Mouse (Mus musculus) heart, postnatal 14 days (tissue): ENCODE data around the gene Rab3gap1. TPM values are rescaled to one million over a fixed set of nuclear protein-coding genes. Genes with fewer than 3 reads are reported as not detected.

Experiments
- DNase-seq, 2 experiments: peaks; one replicate each; pipeline ENCODE4 v3.0.0; 2021 to 2022
- intact Hi-C: fragments of 180-260 bp; cut with DNase I; formaldehyde crosslinking; loops from one replicate; pipeline ENCODE4 v1.15.1; 2025
- long read RNA-seq, 2 experiments: library from polyadenylated mRNA; stranded (forward); transcript quantifications; one replicate each; pipeline ENCODE4 v2.0.0; 2021
- total RNA-seq, 2 experiments: library from RNA; stranded (reverse); gene quantifications; 2 replicates each; pipeline ENCODE4 v1.2.3; 2021

The Rab3gap1 gene
- 10 to 100 TPM; 37.6 to 39.3 TPM for total RNA-seq
- long read RNA-seq, experiment 1, full-length matches to known transcripts, result 29 of 35 reads
- long read RNA-seq, experiment 1, partial matches to known transcripts, result 4 of 35 reads
- long read RNA-seq, experiment 1, other reads (novel, unspliced or antisense), result 2 of 35 reads
- long read RNA-seq, experiment 2, full-length matches to known transcripts, result 33 of 39 reads
- long read RNA-seq, experiment 2, partial matches to known transcripts, result 4 of 39 reads
- long read RNA-seq, experiment 2, other reads (novel, unspliced or antisense), result 2 of 39 reads

DNA sequence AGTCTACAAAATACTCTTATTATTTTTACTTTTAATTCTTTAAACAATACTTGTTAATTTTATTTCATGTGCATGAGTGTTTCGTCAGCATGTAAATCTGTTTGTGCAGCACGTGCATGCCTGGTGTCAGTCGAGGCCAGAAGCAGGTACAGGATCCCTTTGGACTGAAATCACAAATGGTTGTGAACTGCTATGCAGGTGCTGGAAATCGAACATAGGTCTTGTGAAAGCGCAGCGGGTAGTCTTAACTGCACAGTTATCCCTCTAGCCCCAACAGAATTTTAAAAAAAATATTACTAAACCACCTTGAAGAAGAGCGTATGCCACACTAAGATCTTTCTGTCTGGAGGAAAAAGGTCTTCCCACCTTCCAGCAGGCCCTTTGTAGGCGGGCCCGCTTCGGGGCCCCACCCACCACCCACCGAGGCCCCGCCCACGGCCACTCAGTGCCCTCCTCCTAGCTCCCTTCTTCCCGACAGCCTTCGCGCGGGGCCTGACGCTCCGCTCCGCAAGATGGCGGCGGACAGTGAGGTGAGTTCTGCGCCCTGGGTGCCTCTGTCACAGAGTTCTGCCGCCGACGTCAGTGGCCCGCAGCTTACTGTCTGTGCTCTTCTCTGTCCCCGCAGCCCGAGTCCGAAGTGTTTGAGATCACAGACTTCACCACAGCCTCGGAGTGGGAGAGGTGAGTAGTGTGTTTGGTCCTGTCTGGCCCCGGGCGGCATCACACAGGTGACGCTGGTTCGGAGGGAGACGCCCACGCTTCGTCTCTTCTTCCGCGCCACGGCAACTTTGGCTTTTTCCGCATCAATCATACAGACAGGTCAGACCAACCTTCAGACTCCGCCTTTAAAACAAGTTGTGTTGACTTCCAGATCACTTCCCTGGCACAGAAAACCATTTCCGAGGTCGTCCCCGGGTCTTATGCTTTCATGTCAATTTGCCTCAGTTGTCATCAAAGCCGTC, at the start of gene Rab3gap1:
Gene Rab3gap1 (plus strand): TSS at position 474 of the 962 bp plus-strand sequence.
- intact Hi-C loops, result no loop called here
- peak; percentile 89 to 95 for DNase-seq

GRCm38 (mm10) chr1:127827325-127827724, 41.2 kb upstream of the Rab3gap1 start:
- DNase-seq, result peak in 1 of 2 experiments; percentile 49
- intact Hi-C loops, result loop anchor here (5.0 kb wide), 2 partner anchors 315 to 395 kb away; no protein-coding TSS in a partner anchor

- DNase-seq, result no peak
- intact Hi-C loops, result no loop called here
These were observed 38.2 kb upstream of the Rab3gap1 start for GRCm38 (mm10) chr1:127830215-127830921.

GRCm38 (mm10) chr1:127833714-127834113, 34.9 kb upstream of the Rab3gap1 start:
- intact Hi-C loops, result no loop called here
- DNase-seq, result no peak

- no peak for DNase-seq
- intact Hi-C loops, result no loop called here
These were observed 34.4 kb upstream of the Rab3gap1 start for GRCm38 (mm10) chr1:127834202-127834601.

GRCm38 (mm10) chr1:127836619-127837018, 32.0 kb upstream of the Rab3gap1 start:
- intact Hi-C loops, result no loop called here

GRCm38 (mm10) chr1:127838602-127839001, 30.0 kb upstream of the Rab3gap1 start:
- intact Hi-C loops, result no loop called here
- DNase-seq, result no peak

More at GRCm38 (mm10) chr1:127836619-127837018, 32.0 kb upstream of the Rab3gap1 start:
- no peak for DNase-seq

DNA sequence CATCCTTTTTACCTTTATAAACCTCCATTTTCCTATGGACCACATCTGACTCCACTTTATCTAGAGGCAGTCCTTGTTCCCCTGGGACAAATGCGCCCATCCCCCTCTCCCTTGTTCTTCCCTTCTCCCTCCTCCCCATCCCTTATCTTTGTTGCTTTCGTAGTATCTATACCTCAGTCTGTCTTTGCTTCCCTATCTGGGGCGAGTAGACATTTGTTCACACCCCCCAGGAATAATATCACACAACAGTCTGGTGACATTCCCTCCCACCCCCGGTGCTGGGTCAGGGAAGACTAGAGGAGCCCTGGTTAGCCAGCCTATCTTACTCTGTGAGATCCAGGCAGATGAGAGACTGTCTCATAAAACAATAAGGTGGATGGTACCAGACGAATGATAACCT, 23.1 kb upstream of the Rab3gap1 start:
- DNase-seq, result no peak
- intact Hi-C loops, result no loop called here

- intact Hi-C loops, result no loop called here
- no peak for DNase-seq
These were observed 18.4 kb upstream of the Rab3gap1 start for GRCm38 (mm10) chr1:127850075-127850610.

GRCm38 (mm10) chr1:127854486-127855222, 13.9 kb upstream of the Rab3gap1 start, which contains the start of gene Map3k19:
Gene Map3k19, minus strand, starts transcription at chr1:127855031.
- DNase-seq, result no peak

GRCm38 (mm10) chr1:127858945-127859648, 9.5 kb upstream of the Rab3gap1 start:
- DNase-seq, result no peak

More at GRCm38 (mm10) chr1:127854486-127855222, 13.9 kb upstream of the Rab3gap1 start, which contains the start of gene Map3k19:
- intact Hi-C loops, result no loop called here

DNA sequence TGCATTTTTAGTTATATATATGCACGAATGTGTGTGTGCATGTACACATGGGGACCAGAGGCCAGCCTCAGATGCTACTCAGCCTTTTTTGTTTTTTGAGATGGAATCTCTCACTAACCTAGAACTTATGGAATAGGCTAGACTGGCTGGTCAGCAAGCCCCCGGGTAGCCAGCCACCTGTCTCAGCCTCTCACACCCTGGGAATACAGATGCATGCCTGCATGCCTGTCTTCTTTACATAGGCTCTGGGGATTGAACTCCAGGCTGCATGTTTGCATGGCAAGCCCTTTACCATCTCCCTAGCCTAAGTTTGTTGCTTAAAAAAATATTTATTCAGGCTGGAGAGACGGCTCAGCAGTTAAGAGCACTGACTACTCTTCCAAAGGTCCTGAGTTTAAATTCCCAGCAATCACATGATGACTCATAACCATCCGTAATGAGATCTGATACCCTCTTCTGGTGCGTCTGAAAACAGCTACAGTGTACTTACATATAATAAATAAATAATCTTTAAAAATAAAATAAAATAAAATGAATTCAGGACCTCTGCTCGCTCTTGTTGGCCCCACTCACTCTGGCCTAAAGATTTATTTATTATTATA, 8.7 kb upstream of the Rab3gap1 start:
- DNase-seq, result no peak
- intact Hi-C loops, result no loop called here

More at GRCm38 (mm10) chr1:127858945-127859648, 9.5 kb upstream of the Rab3gap1 start:
- intact Hi-C loops, result no loop called here

DNA sequence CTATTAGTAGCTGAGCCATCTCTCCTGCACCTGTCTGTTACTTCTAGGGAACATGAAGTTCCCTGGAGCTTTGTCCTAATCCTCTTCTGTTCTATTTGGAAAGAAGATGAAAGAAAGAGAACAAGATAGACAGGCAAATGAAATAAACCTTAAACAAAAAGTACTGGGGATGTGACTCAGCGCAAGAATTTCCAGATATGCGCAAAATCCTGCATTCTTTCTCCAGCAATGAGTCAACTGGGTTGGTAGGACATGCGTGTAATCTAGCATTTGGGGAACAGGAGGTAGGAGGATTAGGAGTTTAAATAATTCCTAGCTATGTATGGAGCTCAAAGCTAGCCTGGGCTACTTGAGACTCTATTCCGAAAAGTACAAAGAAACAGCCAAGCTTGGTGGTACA, 8.1 kb upstream of the Rab3gap1 start:
- intact Hi-C loops, result no loop called here

GRCm38 (mm10) chr1:127861900-127862299, 6.7 kb upstream of the Rab3gap1 start:
- no peak for DNase-seq
- intact Hi-C loops, result no loop called here

More for the DNA sequence above, 8.1 kb upstream of the Rab3gap1 start:
- DNase-seq, result no peak

DNA sequence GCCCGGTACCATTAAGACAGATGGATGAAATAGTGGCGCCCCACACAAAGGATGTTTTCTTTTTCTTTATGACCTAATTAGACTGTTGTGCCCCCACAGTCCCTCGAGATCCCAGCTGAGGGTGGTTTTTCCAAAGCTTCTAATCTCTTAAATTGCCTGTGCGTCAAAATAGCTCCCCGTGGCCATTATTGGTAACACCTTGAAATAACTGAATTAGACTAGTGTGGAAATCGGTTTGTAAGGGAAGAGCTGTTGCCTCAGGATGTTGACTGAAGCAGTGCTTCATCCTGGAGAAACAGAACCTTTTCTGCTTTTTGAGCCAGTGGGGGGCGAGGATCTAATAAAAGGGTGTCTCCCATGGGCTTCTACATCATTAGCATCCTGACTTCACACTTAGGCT, 4.8 kb upstream of the Rab3gap1 start:
- intact Hi-C loops, result no loop called here
- no peak for DNase-seq

GRCm38 (mm10) chr1:127869276-127869675, 703 bp downstream of the Rab3gap1 start:
- DNase-seq, result no peak
- intact Hi-C loops, result no loop called here

DNA sequence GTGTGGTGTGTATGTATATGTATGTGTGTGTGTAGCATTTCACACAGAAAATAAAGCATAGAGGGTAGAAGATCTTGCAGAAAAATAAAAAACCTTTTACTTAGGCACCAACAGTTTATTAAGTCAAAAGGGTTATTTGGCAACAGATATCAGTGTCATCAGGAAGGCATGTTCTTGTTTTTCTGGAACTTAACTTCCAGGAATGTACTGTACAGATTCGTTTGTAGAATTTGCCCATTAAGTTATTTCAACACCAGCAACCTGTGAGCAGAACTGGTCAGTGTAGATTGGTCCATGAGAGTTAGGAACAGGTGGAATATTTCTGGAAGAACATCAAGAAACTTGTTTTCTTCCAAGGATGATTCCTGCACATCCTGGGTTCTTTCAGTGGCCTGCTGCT, 30.8 kb downstream of the Rab3gap1 start:
- DNase-seq, result no peak
- intact Hi-C loops, result no loop called here

DNA sequence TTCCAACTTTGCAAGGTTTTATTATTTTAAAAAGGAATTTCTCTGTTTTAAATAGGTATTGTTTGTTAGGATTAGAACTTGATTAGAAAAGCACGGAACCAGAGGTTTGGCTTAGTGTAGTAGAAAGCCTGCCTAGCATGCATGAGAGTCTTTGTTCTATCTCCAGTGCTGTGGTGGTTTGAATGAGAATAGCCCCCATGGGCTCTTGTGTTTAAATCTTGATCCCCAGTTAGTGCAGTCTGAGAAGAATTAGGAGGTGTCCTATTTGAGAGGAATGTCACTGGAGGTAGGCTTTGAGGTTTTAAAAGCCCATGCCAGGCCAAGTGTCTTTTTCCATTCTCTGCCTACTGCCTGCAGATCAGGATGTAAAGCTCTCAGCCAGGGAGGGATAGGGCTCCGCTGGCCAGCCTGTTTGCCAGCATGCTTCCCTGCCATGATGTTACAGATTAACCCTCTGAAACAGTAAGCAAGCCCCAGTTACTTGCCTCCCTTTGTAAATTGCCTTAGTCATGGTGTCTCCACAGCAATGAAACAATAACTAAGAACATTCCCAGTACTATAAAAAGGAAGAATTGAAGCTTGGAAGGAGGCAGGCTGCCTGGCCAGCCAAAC, 36.3 kb downstream of the Rab3gap1 start:
- no peak for DNase-seq
- intact Hi-C loops, result no loop called here
